Mouse (Mus musculus) left cerebral cortex, postnatal 25 days (tissue): ENCODE results near the gene Oscar. TPM values are rescaled to one million over a fixed set of nuclear protein-coding genes. Genes with fewer than 3 reads are reported as not detected.
"Not testable (repeated sequence)": the region's sequence is repeated elsewhere in the genome, so short reads cannot be mapped to it uniquely, and the experiment has no call there.

ENCODE experiments used
- DNase-seq, 2 experiments: peaks; one replicate each; pipeline ENCODE4 v3.0.0; 2022; ENCODE audit warnings: low spot score in 2 of 2, mixed read lengths in 1 of 2
- intact Hi-C: fragments of 180-260 bp; cut with DNase I; formaldehyde crosslinking; loops from one replicate; pipeline ENCODE4 v1.15.1; 2025
- total RNA-seq, 2 experiments: library from RNA; stranded (reverse); gene quantifications; 2 replicates each; pipeline ENCODE4 v1.2.3; 2021

Oscar gene
- total RNA-seq, 2 experiments from 2014 or later = 0.66 to 1.1 TPM

DNA sequence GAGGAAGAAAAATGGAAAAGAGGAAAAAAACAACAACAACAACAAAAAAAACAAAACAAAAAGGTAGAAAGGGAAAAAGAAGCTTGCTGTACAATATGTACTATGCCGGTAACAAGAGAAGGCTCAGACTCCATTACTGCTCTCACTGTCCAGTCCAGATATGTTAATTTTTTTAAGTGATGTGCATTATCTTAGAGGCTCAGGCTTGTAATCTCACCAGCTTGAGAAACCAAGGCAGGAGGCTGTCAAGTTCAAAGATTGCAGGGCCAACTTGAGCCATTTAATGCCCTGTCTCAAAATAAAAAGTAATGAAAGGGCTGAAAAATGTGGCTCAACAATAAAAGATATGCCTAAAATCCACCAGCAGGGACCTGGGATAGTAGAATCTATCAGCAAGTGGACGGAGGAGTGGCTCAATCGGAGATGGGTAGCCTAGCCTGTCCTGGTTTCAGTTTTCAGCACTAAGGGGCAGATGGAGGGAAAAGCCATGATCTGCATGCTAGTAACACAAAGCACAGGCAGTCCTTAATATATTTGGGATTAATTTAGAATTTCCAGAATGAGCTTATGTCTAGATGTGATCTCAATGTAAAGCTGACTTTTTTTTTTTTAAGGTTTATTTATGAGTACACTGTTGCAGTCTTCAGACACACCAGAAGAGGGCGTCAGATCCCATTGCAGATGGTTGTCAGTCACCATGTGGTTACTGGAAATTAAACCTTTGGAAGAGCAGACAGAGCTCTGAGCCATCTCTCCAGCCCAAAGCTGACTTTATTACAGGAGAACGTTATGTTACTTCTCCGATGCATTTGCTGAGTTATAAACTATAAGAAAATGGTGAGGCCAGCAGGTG lies 658 bp upstream of the Oscar start:
- intact Hi-C loops = loop anchor here (1.0 kb wide), 1 partner anchor 13 kb away; the partner anchor contains the start of genes Prpf31 and Tfpt
- DNase-seq = no peak

- intact Hi-C loops = no loop called here
- no peak for DNase-seq
Measured at GRCm38 (mm10) chr7:3614021-3614420, 1.9 kb downstream of the Oscar start.

- DNase-seq = no peak
- intact Hi-C loops = no loop called here
Measured at GRCm38 (mm10) chr7:3611006-3611405, 5.0 kb downstream of the Oscar start.

GRCm38 (mm10) chr7:3610437-3610836 lies 5.5 kb downstream of the Oscar start:
- intact Hi-C loops = no loop called here
- no peak for DNase-seq

GRCm38 (mm10) chr7:3609082-3609481 lies 6.9 kb downstream of the Oscar start:
- DNase-seq = no peak
- intact Hi-C loops = loop anchor here (5.0 kb wide), 1 partner anchor 863 kb away; no protein-coding TSS in a partner anchor

DNA sequence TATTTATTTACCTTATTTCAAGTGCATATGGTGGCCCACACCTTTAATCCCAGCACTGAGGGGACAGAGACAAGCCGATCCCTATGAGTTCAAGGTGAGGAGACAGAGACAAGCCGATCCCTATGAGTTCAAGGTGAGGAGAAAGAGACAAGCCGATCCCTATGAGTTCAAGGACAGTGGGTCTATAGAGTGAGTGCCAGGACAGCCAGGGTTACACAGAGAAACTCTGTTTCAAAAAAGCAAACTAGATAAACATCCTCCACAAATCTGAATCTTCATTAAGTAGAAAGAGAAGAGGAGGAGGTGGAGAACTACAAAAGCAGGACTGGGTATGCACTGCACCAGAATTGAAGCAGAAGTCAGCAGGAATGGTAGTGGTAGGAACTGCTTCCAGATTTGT lies 7.3 kb downstream of the Oscar start:
- intact Hi-C loops = loop anchor here (5.0 kb wide), 1 partner anchor 864 kb away; no protein-coding TSS in a partner anchor
- no peak for DNase-seq

DNA sequence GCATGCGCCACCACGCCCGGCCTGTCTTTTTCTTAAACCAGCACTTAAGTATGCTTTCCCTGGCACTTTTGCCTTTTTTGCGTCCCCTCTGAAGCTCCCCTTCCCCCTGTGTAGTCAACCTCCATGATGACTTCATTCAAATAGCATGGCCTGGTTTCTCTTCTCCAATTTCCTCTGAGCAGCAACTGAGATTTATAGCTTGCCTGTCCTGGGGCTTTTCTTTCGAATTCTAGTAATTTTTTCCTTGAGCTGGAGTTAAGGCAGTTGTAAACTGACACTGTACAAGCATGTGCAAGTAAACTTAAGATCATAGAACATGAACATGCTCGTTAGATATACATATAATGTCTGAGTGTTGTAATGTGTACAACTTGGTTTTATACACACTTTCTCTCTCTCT lies 8.6 kb downstream of the Oscar start:
- intact Hi-C loops = loop anchor here (5.0 kb wide), 1 partner anchor 865 kb away; no protein-coding TSS in a partner anchor
- no peak for DNase-seq

DNA sequence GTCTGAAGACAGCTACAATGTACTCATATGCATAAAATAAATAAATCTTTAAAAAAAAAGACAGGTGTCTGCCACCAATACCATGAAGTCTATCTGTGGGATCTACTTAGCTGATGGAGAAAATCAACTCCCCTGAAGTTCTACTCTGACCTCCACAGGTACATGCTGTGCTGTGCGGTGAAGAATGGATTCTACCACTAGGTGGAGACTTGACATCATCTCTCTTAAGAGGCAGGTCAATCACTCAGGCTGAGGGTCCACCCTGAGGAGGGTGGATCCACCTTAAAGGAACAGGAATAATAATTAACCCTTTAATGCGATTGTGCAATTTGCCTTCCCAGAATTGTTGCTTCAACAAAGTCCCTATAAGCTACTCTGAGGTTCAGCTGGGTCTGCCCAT lies 9.2 kb downstream of the Oscar start:
- no peak for DNase-seq
- intact Hi-C loops = loop anchor here (5.0 kb wide), 1 partner anchor 866 kb away; no protein-coding TSS in a partner anchor

GRCm38 (mm10) chr7:3601119-3601518 lies 14.8 kb downstream of the Oscar start:
- intact Hi-C loops = no loop called here
- peak; percentile 81 to 83 for DNase-seq

DNA sequence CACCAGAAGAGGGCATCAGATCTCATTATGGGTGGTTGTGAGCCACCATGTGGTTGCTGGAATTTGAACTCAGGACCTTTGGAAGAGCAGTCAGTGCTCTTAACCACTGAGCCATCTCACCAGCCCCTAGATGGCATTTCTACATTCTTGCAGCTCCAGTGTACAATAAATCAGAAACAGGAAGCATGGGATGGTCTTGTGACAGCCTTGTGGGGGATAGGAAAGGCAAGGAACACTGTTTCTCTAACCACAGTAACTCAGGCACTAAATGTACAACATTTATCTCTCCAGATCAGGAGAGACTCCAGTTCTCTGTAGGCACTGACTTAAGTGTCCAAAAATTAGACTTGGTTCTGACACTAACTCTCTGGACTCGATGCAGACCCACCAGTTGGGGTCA lies 18.2 kb downstream of the Oscar start:
- DNase-seq, intact Hi-C loops: not testable (repeated sequence)

- intact Hi-C loops = no loop called here
- DNase-seq = no peak
Measured at GRCm38 (mm10) chr7:3595146-3595545, 20.8 kb downstream of the Oscar start.

DNA sequence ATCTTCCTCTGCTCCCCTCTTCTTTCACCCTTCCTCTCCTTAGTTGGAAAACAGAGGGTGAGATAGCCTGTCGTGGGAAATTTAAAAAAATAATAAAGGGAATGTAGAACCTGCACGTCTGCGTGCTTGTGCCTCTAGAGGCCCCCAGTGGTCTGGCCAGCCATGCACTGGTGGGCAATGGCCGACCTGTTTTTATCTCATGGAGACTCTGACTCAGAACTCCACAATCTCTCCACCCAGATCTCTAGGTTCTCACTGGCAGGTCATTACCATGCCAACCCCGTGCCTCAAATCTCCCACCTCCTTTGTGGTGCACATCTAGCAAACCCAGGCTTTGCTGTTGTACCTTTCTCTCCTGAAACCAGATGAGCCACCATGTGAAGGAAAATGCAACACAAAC lies 21.3 kb downstream of the Oscar start:
- intact Hi-C loops = no loop called here

GRCm38 (mm10) chr7:3593855-3594254 lies 22.1 kb downstream of the Oscar start:
- DNase-seq = no peak
- intact Hi-C loops = no loop called here

More for the DNA sequence above, 21.3 kb downstream of the Oscar start:
- DNase-seq = no peak

DNA sequence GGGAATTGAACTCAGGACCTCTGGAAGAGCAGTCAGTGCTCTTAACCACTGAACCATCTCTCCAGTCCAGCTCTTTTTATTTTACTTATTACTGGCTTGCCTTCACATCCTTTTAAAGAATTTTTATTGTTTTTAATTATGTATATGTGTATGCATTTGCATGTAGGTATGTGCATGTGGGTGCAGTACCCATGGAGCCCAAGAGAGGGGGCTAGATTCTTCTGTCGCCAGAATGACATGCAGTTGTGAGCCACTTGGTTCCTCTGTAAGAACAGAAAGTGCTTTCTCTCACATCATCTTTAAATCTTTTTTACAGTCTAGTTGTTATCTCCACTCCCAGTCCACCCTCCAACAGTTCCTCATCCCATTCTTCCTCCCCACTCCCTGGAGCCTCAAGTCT lies 24.4 kb downstream of the Oscar start:
- DNase-seq = no peak
- intact Hi-C loops = no loop called here

DNA sequence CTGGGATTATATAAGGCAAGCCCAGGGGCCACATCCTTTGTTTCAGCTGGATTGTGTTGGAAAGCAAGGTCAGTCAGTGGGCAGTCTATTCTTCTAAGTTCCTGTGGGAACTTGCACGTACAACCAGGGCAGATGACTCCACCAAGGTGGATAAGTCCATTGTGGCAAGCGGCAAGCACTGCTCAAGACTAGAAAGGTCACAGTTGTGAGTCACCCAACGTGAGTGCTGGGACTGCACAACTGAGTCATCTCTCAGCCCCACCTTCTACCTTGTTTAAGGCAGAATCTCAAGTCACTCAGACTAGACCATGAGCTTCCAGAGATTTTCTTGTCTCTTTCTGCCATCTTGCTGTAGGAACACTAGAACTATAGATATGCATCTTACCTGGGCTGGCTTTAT lies 25.4 kb downstream of the Oscar start:
- intact Hi-C loops = no loop called here
- DNase-seq = no peak

DNA sequence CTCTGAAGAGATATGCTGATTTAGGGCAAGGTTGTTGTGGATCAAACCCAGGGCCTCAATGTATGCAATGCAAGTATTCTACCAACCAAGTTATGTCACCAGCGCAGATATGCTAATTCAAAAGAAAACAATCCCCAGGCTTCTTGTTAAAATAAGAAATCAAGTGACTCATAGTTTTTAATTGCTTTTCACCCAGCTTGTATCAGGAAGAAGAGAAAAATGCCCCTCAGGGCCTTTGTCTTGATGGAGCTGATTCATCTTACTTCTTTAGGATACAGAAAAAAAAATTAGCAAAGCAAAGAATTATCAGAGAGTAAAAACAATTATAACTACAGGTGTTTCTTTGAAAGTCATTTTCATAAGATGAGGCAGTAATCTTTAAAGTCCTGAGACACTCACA lies 28.7 kb downstream of the Oscar start:
- DNase-seq = peak in 1 of 2 experiments; percentile 16
- intact Hi-C loops = no loop called here

DNA sequence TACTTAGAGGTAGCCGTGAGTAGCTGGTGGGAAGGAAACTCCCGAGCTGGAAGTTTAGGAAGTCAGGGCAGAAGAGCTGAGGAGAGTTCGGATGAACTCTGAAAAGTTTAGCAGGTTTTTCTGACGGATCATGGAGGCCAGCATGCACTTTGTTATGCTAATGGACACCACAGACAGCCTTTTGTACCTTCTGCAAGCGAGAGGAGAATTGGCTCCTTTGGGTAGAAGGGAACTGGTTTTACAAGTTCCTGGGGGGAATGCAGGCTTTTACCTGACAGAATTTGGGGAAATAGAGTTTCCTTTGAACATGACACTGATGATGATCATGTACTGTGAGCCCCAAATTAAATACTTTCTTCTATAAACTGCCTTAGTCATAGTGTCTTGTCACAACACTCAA lies 29.7 kb downstream of the Oscar start:
- intact Hi-C loops = no loop called here
- no peak for DNase-seq

DNA sequence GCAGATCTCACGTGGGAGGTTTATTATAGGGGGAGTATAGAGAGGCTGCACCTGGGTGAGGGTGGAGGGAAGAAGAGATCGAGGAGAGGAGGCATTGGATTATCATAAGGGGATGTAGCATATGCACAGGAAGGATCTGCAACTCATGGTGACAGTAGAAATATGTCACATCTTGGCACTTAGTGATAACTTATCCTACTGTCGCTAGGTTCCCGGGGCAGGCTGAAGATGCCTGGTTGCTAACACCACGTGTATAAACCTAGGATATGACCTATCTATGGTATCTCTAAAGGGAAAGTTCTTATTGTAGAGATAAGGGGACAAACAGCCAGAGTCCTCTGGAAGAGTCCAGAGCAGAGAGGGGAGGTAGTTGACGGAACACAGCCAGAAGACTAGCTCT lies 30.2 kb downstream of the Oscar start:
- no peak for DNase-seq
- intact Hi-C loops = no loop called here

GRCm38 (mm10) chr7:3580029-3580428 lies 35.9 kb downstream of the Oscar start:
- DNase-seq = no peak
- intact Hi-C loops = no loop called here

DNA sequence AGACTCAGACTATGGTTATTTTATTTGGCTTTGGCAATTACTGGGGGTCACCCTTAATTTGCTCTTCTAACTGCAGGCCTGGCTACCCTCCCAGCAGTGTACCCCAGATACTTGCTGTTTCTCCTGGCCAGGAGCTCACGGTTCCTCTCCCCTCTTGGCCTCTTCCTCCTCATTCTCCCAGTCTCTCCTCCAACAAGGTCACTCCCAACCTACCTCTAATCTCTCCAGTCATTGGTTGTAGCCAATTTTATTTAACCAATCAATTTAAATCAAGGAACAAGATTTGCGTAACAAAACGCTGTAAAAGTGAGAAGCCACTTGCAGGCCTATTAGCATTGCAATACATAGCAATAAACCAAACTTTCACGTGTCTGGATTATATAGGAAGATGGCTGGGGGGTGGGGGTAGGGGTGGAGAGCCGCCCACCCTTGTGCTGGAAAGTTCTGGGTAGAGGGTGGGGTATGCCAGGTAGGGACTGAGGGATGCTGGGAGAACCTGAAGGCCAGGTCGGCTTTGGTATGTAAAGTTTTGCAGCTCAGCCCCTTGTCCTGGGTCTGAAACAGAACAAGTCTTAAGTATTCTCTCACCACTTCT lies 36.9 kb downstream of the Oscar start:
- intact Hi-C loops = no loop called here
- no peak for DNase-seq

DNA sequence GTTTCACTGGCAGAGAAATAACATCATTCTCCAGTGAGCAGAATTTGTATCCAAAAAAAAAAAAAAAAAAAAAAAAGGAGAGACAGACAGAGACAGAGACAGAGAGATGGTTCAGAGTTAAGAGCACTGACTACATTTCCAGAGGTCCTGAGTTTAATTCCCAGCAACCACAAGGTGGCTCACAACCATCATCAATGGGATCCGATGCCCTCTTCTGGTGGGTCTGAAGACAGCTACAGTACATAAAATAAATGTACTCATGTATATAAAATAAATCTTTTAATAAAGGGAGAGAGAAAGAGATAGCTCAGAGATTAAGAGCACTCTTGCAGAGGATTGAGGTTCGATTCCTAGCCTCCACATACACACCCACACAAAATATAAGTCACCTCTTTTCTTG lies 37.8 kb downstream of the Oscar start:
- no peak for DNase-seq
- intact Hi-C loops = no loop called here
